Mouse (Mus musculus) olfactory bulb, adult 2 months (tissue): ENCODE measurements around the gene Map3k12. TPM values are rescaled to one million over a fixed set of nuclear protein-coding genes. Genes with fewer than 3 reads are reported as not detected.

Source experiments
- H3K27ac ChIP-seq: fragments of 200-500 bp; 2 replicates; pipeline ENCODE4 v1.5.1; 2012; ENCODE audit warnings: low read depth, low read length; ENCODE audit not compliant: insufficient read depth
- H3K4me1 ChIP-seq: fragments of 200-500 bp; 2 replicates; pipeline ENCODE4 v1.6.1; 2012; ENCODE audit warnings: low read length; ENCODE audit not compliant: control insufficient read depth, insufficient read depth
- H3K4me3 ChIP-seq: fragments of 200-500 bp; 2 replicates; pipeline ENCODE4 v1.5.1; 2012; ENCODE audit warnings: mild to moderate bottlenecking, low read depth, low read length, moderate library complexity; ENCODE audit not compliant: insufficient read depth
- CTCF ChIP-seq: fragments of 200-500 bp; IDR thresholded peaks from 2 replicates; pipeline ENCODE4 v1.5.1; 2012; ENCODE audit warnings: low read depth, mild to moderate bottlenecking, low read length, moderate library complexity; ENCODE audit not compliant: insufficient read depth
- POLR2A ChIP-seq: fragments of 200-500 bp; IDR thresholded peaks from 2 replicates; pipeline ENCODE4 v1.6.1; 2012; ENCODE audit warnings: mild to moderate bottlenecking, low read depth, low read length, moderate library complexity; ENCODE audit not compliant: insufficient read depth
- WGBS: fragments of 180-500 bp; shearing (Covaris S2); methylation state at CpG from one replicate; pipeline ENCODE4 v1.1.7; 2018; 5-methylcytosine and 5-hydroxymethylcytosine counted together
- polyA plus RNA-seq: library from polyadenylated mRNA; stranded (reverse); fragments of >200 nt; gene quantifications from 2 replicates; pipeline ENCODE4 v1.2.4, GENCODE M21; 2012; ENCODE audit warnings: low replicate concordance; ENCODE audit not compliant: missing spikeins, insufficient read depth, insufficient read length

Map3k12 gene
- polyA plus RNA-seq, 1 experiment = not detected

- TF ChIP-seq CTCF (no peak), POLR2A (no peak)
- H3K4me1 ChIP-seq = no peaks in the 10 kb centered on the region
- WGBS = 2% methylated on average over 10 of the region's 10 CpGs
- H3K4me3 ChIP-seq = peak overlapping the region; percentile 96
- H3K27ac ChIP-seq = no peak overlapping the region
Measured at GRCm38 (mm10) chr15:102471295-102471645, 45.6 kb downstream of the Map3k12 start.

GRCm38 (mm10) chr15:102470605-102471294 lies 46.1 kb downstream of the Map3k12 start:
- no peak for TF ChIP-seq CTCF
- 0 out of 2 replicates have a peak, but pooled peaks have one; percentile 27 for TF ChIP-seq POLR2A
- under 1% methylated on average over 48 of the region's 67 CpGs for WGBS
- Histone ChIP-seq H3K4me3 (peak overlapping the region; percentile 96), H3K4me1 (no peaks in the 10 kb centered on the region), H3K27ac (peak overlapping the region; percentile 94)

- TF ChIP-seq CTCF (peak; percentile 74), POLR2A (no peak)
- Histone ChIP-seq H3K27ac (peak within 1 kb of the TSS; percentile 94), H3K4me3 (peak within 1 kb of the TSS; percentile 96), H3K4me1 (no peaks in the 10 kb centered on the region)
- 1% methylated on average over 36 of the region's 40 CpGs for WGBS
Measured at GRCm38 (mm10) chr15:102470183-102470604, 46.7 kb downstream of the Map3k12 start, which contains the start of gene Pcbp2. Gene Pcbp2, plus strand, starts transcription at chr15:102470539.

- Histone ChIP-seq H3K27ac (no peak overlapping the region), H3K4me1 (no peaks in the 10 kb centered on the region), H3K4me3 (no peak overlapping the region)
- no peak for TF ChIP-seq CTCF
- no peak for TF ChIP-seq POLR2A
- WGBS = 98% methylated on average over 9 of the region's 9 CpGs
Measured at GRCm38 (mm10) chr15:102468675-102469370, 48.0 kb downstream of the Map3k12 start.

- Histone ChIP-seq H3K4me1 (peaks cover 6% of the 10 kb centered on the region; the same call in 1 of the 2 replicates), H3K27ac (no peak overlapping the region), H3K4me3 (no peak overlapping the region)
- no peak for TF ChIP-seq CTCF
- TF ChIP-seq POLR2A = no peak
Measured at GRCm38 (mm10) chr15:102463666-102464065, 53.2 kb downstream of the Map3k12 start.

- H3K4me1 ChIP-seq = peaks cover 6% of the 10 kb centered on the region; the same call in 1 of the 2 replicates
- no peak overlapping the region for H3K27ac ChIP-seq
- TF ChIP-seq POLR2A (no peak), CTCF (no peak)
- 88% methylated on average over 9 of the region's 9 CpGs for WGBS
- no peak overlapping the region for H3K4me3 ChIP-seq
Measured at GRCm38 (mm10) chr15:102461430-102462075, 55.3 kb downstream of the Map3k12 start.

GRCm38 (mm10) chr15:102460971-102461370 lies 55.9 kb downstream of the Map3k12 start:
- Histone ChIP-seq H3K27ac (no peak overlapping the region), H3K4me3 (no peak overlapping the region), H3K4me1 (peaks cover 6% of the 10 kb centered on the region; the same call in 1 of the 2 replicates)
- WGBS = 73% methylated on average over 4 of the region's 4 CpGs
- TF ChIP-seq CTCF (no peak), POLR2A (no peak)

- 86% methylated on average over 12 of the region's 12 CpGs for WGBS
- H3K4me3 ChIP-seq = no peak overlapping the region
Measured at GRCm38 (mm10) chr15:102460409-102460808, 56.5 kb downstream of the Map3k12 start.

GRCm38 (mm10) chr15:102459847-102460246 lies 57.0 kb downstream of the Map3k12 start:
- WGBS = 69% methylated on average over 5 of the region's 5 CpGs
- TF ChIP-seq CTCF = no peak
- TF ChIP-seq POLR2A = no peak
- no peak overlapping the region for H3K4me3 ChIP-seq

More at GRCm38 (mm10) chr15:102460409-102460808, 56.5 kb downstream of the Map3k12 start:
- H3K27ac ChIP-seq = no peak overlapping the region
- peaks cover 6% of the 10 kb centered on the region; the same call in 1 of the 2 replicates for H3K4me1 ChIP-seq
- TF ChIP-seq CTCF (no peak), POLR2A (no peak)

More at GRCm38 (mm10) chr15:102459847-102460246, 57.0 kb downstream of the Map3k12 start:
- Histone ChIP-seq H3K4me1 (peaks cover 6% of the 10 kb centered on the region; the same call in 1 of the 2 replicates), H3K27ac (no peak overlapping the region)
